Mouse (Mus musculus): ENCODE results near the gene Zfp668. TPM values are rescaled to one million over a fixed set of nuclear protein-coding genes. Genes with fewer than 3 reads are reported as not detected.

The Zfp668 gene
- polyA plus RNA-seq, 1 experiment from 2014 or later: 6.5 TPM

GRCm38 (mm10) chr7:127880431-127880830 is 3.8 kb upstream of the Zfp668 start:
- DNase-seq (ENCODE audit: low spot score) (no peak), ATAC-seq (ENCODE audit: low FRiP score, low TSS enrichment) (no peak)
- Histone ChIP-seq H3K27ac (replicated peaks) (no peak overlapping the region), H3K4me2 (replicated peaks; ENCODE audit: low read depth) (no peak overlapping the region), H3K36me3 (ENCODE audit: control insufficient read depth, insufficient read depth, low read length) (peaks cover 36% of the 10 kb centered on the region), H3K27me3 (ENCODE audit: control insufficient read depth, insufficient read depth, low read length) (no peaks in the 10 kb centered on the region), H3K9me3 (ENCODE audit: control insufficient read depth, low read length) (no peaks in the 10 kb centered on the region), H3K4me1 (replicated peaks; ENCODE audit: control insufficient read depth, insufficient read depth) (0 out of 2 replicates have a peak, but pooled peaks cover 3% of the 10 kb centered on the region), H3K4me3 (ENCODE audit: low read depth, low read length) (no peak overlapping the region), H3K9ac (ENCODE audit: low read length) (no peak overlapping the region)
- WGBS: 82% methylated on average over 12 of the region's 12 CpGs
- TF ChIP-seq EP300 (optimal IDR thresholded peaks at IDR 0.05): no peak
- TF ChIP-seq CTCF (IDR thresholded peaks at IDR 0.05; ENCODE audit: low read depth): no peak

- Histone ChIP-seq H3K4me2 (replicated peaks; ENCODE audit: low read depth) (no peak overlapping the region), H3K4me1 (replicated peaks; ENCODE audit: control insufficient read depth, insufficient read depth) (0 out of 2 replicates have a peak, but pooled peaks cover 3% of the 10 kb centered on the region), H3K27me3 (ENCODE audit: control insufficient read depth, insufficient read depth, low read length) (no peaks in the 10 kb centered on the region), H3K27ac (replicated peaks) (no peak overlapping the region), H3K4me3 (ENCODE audit: low read depth, low read length) (no peak overlapping the region), H3K9ac (ENCODE audit: low read length) (no peak overlapping the region), H3K9me3 (ENCODE audit: control insufficient read depth, low read length) (no peaks in the 10 kb centered on the region), H3K36me3 (ENCODE audit: control insufficient read depth, insufficient read depth, low read length) (peaks cover 33% of the 10 kb centered on the region)
- ATAC-seq (ENCODE audit: low FRiP score, low TSS enrichment): no peak
- DNase-seq (ENCODE audit: low spot score): no peak
- WGBS: 96% methylated on average over 9 of the region's 9 CpGs
- TF ChIP-seq CTCF (IDR thresholded peaks at IDR 0.05; ENCODE audit: low read depth) (no peak), EP300 (optimal IDR thresholded peaks at IDR 0.05) (no peak)
Measured at GRCm38 (mm10) chr7:127879301-127879700, 2.7 kb upstream of the Zfp668 start.

- peak within 1 kb of the TSS; percentile 68 for H3K4me2 ChIP-seq (replicated peaks; ENCODE audit: low read depth)
- WGBS: under 1% methylated on average over 40 of the region's 41 CpGs
- peak within 1 kb of the TSS; percentile 97 for H3K4me3 ChIP-seq (ENCODE audit: low read depth, low read length)
Measured at GRCm38 (mm10) chr7:127876041-127876466, 574 bp downstream of the Zfp668 start, which contains the start of gene Zfp646. Zfp646 (plus strand) TSS chr7:127876221.

GRCm38 (mm10) chr7:127875627-127876001 is 1.0 kb downstream of the Zfp668 start:
- 1% methylated on average over 37 of the region's 43 CpGs for WGBS
- DNase-seq (ENCODE audit: low spot score) (peak; percentile 95), ATAC-seq (ENCODE audit: low FRiP score, low TSS enrichment) (peak; percentile 90)
- no peak for TF ChIP-seq CTCF (IDR thresholded peaks at IDR 0.05; ENCODE audit: low read depth)
- Histone ChIP-seq H3K27me3 (ENCODE audit: control insufficient read depth, insufficient read depth, low read length) (no peaks in the 10 kb centered on the region), H3K9ac (ENCODE audit: low read length) (peak overlapping the region; percentile 94), H3K9me3 (ENCODE audit: control insufficient read depth, low read length) (no peaks in the 10 kb centered on the region), H3K4me3 (ENCODE audit: low read depth, low read length) (peak overlapping the region; percentile 97), H3K4me2 (replicated peaks; ENCODE audit: low read depth) (peak overlapping the region; percentile 68), H3K36me3 (ENCODE audit: control insufficient read depth, insufficient read depth, low read length) (peaks cover 18% of the 10 kb centered on the region), H3K4me1 (replicated peaks; ENCODE audit: control insufficient read depth, insufficient read depth) (0 out of 2 replicates have a peak, but pooled peaks cover 3% of the 10 kb centered on the region), H3K27ac (replicated peaks) (peak overlapping the region; percentile 97)

More at GRCm38 (mm10) chr7:127876041-127876466, 574 bp downstream of the Zfp668 start, which contains the start of gene Zfp646:
- Histone ChIP-seq H3K27ac (replicated peaks) (peak within 1 kb of the TSS; percentile 97), H3K27me3 (ENCODE audit: control insufficient read depth, insufficient read depth, low read length) (no peaks in the 10 kb centered on the region), H3K36me3 (ENCODE audit: control insufficient read depth, insufficient read depth, low read length) (peaks cover 22% of the 10 kb centered on the region), H3K9ac (ENCODE audit: low read length) (peak within 1 kb of the TSS; percentile 94), H3K9me3 (ENCODE audit: control insufficient read depth, low read length) (no peaks in the 10 kb centered on the region), H3K4me1 (replicated peaks; ENCODE audit: control insufficient read depth, insufficient read depth) (0 out of 2 replicates have a peak, but pooled peaks cover 3% of the 10 kb centered on the region)
- ATAC-seq (ENCODE audit: low FRiP score, low TSS enrichment): peak; percentile 89
- peak; percentile 93 for DNase-seq (ENCODE audit: low spot score)
- TF ChIP-seq CTCF (IDR thresholded peaks at IDR 0.05; ENCODE audit: low read depth) (no peak), EP300 (optimal IDR thresholded peaks at IDR 0.05) (no peak)

- Histone ChIP-seq H3K4me2 (replicated peaks; ENCODE audit: low read depth) (peak overlapping the region; percentile 68), H3K9me3 (ENCODE audit: control insufficient read depth, low read length) (no peaks in the 10 kb centered on the region), H3K27me3 (ENCODE audit: control insufficient read depth, insufficient read depth, low read length) (no peaks in the 10 kb centered on the region), H3K27ac (replicated peaks) (peak overlapping the region; percentile 97), H3K4me1 (replicated peaks; ENCODE audit: control insufficient read depth, insufficient read depth) (0 out of 2 replicates have a peak, but pooled peaks cover 3% of the 10 kb centered on the region), H3K36me3 (ENCODE audit: control insufficient read depth, insufficient read depth, low read length) (peaks cover 16% of the 10 kb centered on the region), H3K9ac (ENCODE audit: low read length) (peak overlapping the region; percentile 94), H3K4me3 (ENCODE audit: low read depth, low read length) (peak overlapping the region; percentile 97)
- ATAC-seq (ENCODE audit: low FRiP score, low TSS enrichment) (no peak), DNase-seq (ENCODE audit: low spot score) (no peak)
- TF ChIP-seq EP300 (optimal IDR thresholded peaks at IDR 0.05): no peak
- no peak for TF ChIP-seq CTCF (IDR thresholded peaks at IDR 0.05; ENCODE audit: low read depth)
- 3% methylated on average over 20 of the region's 20 CpGs for WGBS
Measured at GRCm38 (mm10) chr7:127874812-127875626, 1.6 kb downstream of the Zfp668 start.

Measured in stomach, postnatal 0 days (tissue).